Mouse (Mus musculus) intestine, embryonic 14.5 days (tissue): ENCODE measurements around the gene Nup62. TPM values are rescaled to one million over a fixed set of nuclear protein-coding genes. Genes with fewer than 3 reads are reported as not detected.

Source experiments
- ATAC-seq: fragments of 200-750 bp; cut with Nextera tagmentation; replicated peaks from 2 replicates; pipeline ENCODE4 v1.8.0; 2017; ENCODE audit warnings: low read depth, moderate number of reproducible peaks, moderate TSS enrichment, moderate library complexity; ENCODE audit not compliant: low FRiP score, low TSS enrichment
- DNase-seq: peaks from one replicate; pipeline ENCODE4 v3.0.0-alpha.2; 2018; ENCODE audit warnings: low spot score
- H3K27ac ChIP-seq: fragments of 300-500 bp; sonication (generic); 2 replicates; pipeline ENCODE4 v1.5.1; 2014; ENCODE audit warnings: low read depth, mild to moderate bottlenecking, control low read depth
- H3K27me3 ChIP-seq: fragments of 300-500 bp; sonication (generic); replicated peaks from 2 replicates; pipeline ENCODE4 v1.6.1; 2014; ENCODE audit warnings: low read length, control low read depth; ENCODE audit not compliant: control insufficient read depth, insufficient read depth
- H3K36me3 ChIP-seq: fragments of 300-500 bp; sonication (generic); 2 replicates; pipeline ENCODE4 v1.6.1; 2014; ENCODE audit warnings: low read length, control low read depth; ENCODE audit not compliant: control insufficient read depth, insufficient read depth
- H3K4me1 ChIP-seq: fragments of 300-500 bp; sonication (generic); replicated peaks from 2 replicates; pipeline ENCODE4 v1.6.1; 2014; ENCODE audit warnings: low read length, control low read depth, mixed read lengths; ENCODE audit not compliant: control insufficient read depth, insufficient read depth
- H3K4me2 ChIP-seq: fragments of 300-500 bp; sonication (generic); 2 replicates; pipeline ENCODE4 v1.6.1; 2014; ENCODE audit warnings: low read length
- H3K4me3 ChIP-seq: fragments of 300-500 bp; sonication (generic); 2 replicates; pipeline ENCODE4 v1.5.1; 2014; ENCODE audit warnings: low read depth, low read length, control low read depth, mixed read lengths
- H3K9ac ChIP-seq: fragments of 300-500 bp; sonication (generic); 2 replicates; pipeline ENCODE4 v1.6.1; 2014; ENCODE audit warnings: mild to moderate bottlenecking, low read length
- H3K9me3 ChIP-seq: fragments of 300-500 bp; sonication (generic); 2 replicates; pipeline ENCODE4 v1.6.1; 2016; ENCODE audit warnings: low read length, control low read depth; ENCODE audit not compliant: control insufficient read depth
- WGBS: fragments of 180-500 bp; shearing (Covaris S2); extraction: QIAGEN DNeasy Blood & Tissue Kit; methylation state at CpG from one replicate; pipeline ENCODE4 v1.1.7; 2014; 5-methylcytosine and 5-hydroxymethylcytosine counted together
- polyA plus RNA-seq: library from polyadenylated mRNA; unstranded; fragments of >200 nt; fragmentation: Nextera tagmentation; extraction: Ambion mirVana; gene quantifications from 2 replicates; pipeline ENCODE4 v1.2.1, GENCODE M21; 2014

Gene Nup62
- polyA plus RNA-seq, 1 experiment from 2014 or later: 65.8 TPM

DNA sequence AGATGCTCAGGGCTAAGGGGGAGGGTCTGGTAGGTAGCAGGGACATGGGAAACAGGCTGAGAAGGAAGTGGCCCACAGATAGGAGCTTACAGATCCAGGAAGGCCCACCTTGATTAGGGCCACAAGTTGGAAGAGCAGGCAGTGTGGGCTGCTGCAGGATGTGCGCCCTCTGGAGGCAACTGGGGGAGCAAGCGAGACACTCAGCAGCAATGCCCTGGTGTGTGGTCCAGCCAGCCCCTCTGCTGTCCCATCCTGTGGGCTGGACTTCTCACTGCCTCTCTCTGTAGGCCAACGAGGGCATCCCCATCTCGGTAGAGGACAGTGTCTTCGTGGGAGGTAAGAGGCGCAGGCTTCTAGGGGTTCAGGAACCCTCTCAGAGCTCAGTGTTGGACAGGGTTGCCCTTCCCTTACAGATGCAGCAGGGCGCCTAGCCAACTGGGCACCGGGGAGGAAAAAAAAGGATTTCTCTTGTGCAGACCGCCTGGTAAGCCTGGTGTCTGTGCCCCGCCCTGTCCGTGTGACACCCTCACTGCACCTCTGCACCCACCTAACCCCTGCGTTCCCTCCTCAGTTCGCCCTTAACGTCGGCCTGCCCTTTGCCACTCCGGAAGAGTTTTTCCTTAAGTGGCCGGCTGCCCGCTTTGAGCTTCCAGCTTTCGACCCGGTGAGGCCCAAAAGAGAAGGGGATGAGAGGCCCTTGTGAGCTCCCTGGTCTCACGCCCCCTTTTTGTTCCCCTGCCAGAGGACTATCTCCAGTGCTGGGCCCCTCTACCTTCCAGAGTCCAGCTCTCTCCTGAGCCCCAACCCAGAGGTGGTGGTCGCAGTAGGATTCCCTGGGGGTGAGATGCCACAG, 44.9 kb downstream of the Nup62 start:
- no peak overlapping the region for H3K4me3 ChIP-seq
- H3K9me3 ChIP-seq: no peaks in the 10 kb centered on the region
- H3K4me2 ChIP-seq: no peak overlapping the region
- peaks cover 45% of the 10 kb centered on the region for H3K36me3 ChIP-seq
- H3K4me1 ChIP-seq: peaks cover 38% of the 10 kb centered on the region
- H3K27me3 ChIP-seq: no peaks in the 10 kb centered on the region
- H3K9ac ChIP-seq: no peak overlapping the region
- H3K27ac ChIP-seq: peak overlapping the region; percentile 47; the same call in 1 of the 2 replicates
- ATAC-seq: peak; percentile 34; the same call in 1 of the 2 replicates
- peak; percentile 85 for DNase-seq
- WGBS: 61% methylated on average over 22 of the region's 22 CpGs

DNA sequence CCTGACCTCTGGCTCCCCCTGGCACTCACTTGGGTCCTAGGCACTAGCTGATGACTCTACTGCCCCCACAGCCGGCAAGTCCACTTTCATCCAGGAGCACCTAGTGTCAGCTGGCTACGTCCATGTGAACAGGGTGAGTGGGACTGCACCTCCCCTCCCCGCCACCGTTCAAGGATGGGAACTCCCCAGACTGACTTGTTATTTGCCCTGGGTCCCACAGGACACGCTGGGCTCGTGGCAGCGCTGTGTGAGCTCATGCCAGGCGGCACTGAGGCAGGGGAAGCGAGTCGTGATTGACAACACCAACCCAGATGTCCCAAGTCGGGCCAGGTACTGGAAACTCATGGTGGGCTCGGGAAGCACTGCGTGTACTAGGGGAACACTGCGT, 45.5 kb downstream of the Nup62 start:
- Histone ChIP-seq H3K4me2 (no peak overlapping the region), H3K9me3 (no peaks in the 10 kb centered on the region), H3K4me1 (peaks cover 42% of the 10 kb centered on the region), H3K36me3 (peaks cover 51% of the 10 kb centered on the region), H3K4me3 (no peak overlapping the region), H3K27ac (no peak overlapping the region), H3K27me3 (no peaks in the 10 kb centered on the region), H3K9ac (no peak overlapping the region)
- ATAC-seq (no peak), DNase-seq (no peak)
- 83% methylated on average over 14 of the region's 14 CpGs for WGBS

DNA sequence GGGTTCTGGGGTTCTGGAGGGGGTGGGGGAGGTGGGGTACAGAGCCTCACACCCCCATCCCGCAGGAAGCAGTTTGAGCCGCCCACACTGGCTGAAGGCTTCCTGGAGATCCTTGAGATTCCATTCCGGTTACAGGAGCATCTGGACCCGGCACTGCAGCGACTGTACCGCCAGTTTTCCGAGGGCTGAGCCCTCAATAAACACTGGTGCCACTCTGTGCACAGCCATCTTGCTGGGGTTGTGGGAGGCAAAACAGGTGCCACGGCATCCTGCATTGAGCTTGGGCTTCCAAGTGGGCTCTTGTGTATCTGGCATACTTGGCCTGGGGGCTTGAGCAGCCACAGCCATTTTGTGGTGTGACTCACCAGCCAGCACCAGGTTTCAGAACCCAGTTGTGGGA, 46.5 kb downstream of the Nup62 start:
- Histone ChIP-seq H3K27me3 (no peaks in the 10 kb centered on the region), H3K4me1 (peaks cover 47% of the 10 kb centered on the region), H3K36me3 (peaks cover 56% of the 10 kb centered on the region), H3K9me3 (no peaks in the 10 kb centered on the region), H3K4me2 (no peak overlapping the region), H3K4me3 (no peak overlapping the region), H3K27ac (no peak overlapping the region), H3K9ac (no peak overlapping the region)
- DNase-seq (no peak), ATAC-seq (no peak)
- 69% methylated on average over 8 of the region's 8 CpGs for WGBS

DNA sequence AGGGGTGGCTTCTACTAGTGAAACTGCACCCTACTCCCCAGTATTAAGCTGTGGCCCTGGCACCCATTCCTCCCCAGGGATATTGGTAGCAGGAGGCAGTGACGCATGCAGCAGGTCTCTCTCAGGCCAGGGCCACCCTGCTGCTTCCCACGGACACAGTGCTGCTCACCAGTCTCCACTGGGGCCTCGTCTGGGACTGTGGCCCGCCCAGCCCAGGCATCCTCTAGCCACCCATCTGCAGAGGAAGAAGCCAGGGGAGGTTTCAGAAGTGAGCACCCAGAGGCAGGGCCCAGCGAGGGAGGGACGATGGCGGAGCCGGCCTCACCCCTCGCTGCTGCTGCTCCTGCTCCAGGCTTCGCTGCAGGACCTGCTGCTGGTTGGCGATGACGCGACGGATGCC, 47.3 kb downstream of the Nup62 start:
- Histone ChIP-seq H3K4me3 (no peak overlapping the region), H3K27ac (no peak overlapping the region), H3K27me3 (no peaks in the 10 kb centered on the region), H3K36me3 (peaks cover 56% of the 10 kb centered on the region), H3K9ac (no peak overlapping the region), H3K9me3 (no peaks in the 10 kb centered on the region), H3K4me2 (no peak overlapping the region), H3K4me1 (peaks cover 47% of the 10 kb centered on the region)
- no peak for DNase-seq
- WGBS: 87% methylated on average over 14 of the region's 14 CpGs
- ATAC-seq: no peak

DNA sequence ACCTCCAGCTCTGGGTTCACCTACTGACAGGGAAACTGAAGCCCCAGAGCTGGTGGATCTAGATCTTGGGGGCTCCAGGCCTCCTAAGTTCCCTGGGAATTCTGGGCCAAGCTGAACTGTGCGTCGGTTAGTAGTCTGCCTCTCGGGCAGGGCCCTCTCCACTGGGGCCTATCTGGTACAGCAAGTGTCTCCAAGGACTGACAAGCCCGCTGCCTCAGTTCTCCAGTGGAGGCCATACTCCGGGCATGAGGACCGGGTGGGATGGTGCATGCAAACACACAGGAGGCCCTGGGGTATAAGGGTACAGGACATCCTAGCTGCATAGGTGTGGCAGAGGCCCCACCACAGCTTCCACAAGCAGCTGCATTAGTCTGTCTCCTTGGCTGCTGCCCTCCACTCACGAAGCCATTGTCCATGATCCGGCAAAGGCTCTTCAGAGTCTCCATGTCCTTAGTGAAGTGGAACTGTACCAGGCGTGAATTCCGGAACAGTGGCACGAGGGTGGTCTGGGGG, 48.1 kb downstream of the Nup62 start:
- Histone ChIP-seq H3K4me1 (peaks cover 49% of the 10 kb centered on the region), H3K36me3 (peaks cover 56% of the 10 kb centered on the region), H3K27me3 (no peaks in the 10 kb centered on the region), H3K4me2 (no peak overlapping the region), H3K4me3 (no peak overlapping the region), H3K9ac (no peak overlapping the region), H3K27ac (no peak overlapping the region), H3K9me3 (no peaks in the 10 kb centered on the region)
- no peak for DNase-seq
- 88% methylated on average over 11 of the region's 11 CpGs for WGBS
- ATAC-seq: no peak

DNA sequence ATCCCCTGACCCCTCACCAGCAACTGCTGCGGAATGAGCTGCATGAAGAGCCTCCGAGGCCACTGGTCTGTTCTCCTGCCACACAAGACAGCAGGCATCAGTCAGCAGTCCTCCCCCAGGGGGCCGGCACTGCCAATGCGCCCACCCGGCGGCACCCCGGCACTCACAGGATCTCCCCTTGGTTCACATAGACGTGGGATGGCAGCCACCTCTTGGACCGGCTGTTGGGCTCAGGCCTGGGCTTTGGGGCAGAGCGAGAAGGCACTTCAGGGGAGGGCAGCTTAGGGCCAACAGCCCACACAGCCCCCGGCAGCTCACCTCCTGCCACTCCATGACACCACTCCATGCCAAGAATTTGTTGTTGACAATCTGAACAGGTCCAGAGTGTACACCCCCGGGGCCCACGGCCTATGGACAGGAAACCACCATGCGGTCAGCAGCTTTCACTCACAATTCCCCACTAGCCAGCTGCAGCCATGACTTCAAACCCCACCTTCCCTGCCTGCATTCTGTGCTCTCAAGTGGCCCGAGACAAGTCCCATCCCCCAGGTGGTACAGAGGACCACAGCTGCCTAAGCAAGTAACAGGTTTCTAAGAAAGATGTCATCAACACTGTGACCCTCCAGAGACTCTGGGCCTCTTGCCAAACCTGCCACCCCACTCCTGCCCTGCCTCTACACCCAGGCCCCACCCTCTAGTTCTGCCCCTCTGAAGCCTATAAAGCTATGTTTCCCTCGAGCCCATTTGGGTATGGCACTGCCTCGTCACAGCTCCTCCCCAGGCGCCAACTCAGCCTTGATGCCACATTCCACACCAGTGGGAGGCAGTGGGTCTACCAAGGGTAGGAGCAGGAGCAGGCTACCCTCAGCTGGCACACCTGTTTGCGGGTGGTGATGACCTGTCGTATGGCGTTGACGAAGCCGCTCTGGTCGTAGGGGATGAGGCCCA, 49.0 kb downstream of the Nup62 start:
- peaks cover 49% of the 10 kb centered on the region for H3K4me1 ChIP-seq
- H3K9ac ChIP-seq: no peak overlapping the region
- no peak overlapping the region for H3K27ac ChIP-seq

DNA sequence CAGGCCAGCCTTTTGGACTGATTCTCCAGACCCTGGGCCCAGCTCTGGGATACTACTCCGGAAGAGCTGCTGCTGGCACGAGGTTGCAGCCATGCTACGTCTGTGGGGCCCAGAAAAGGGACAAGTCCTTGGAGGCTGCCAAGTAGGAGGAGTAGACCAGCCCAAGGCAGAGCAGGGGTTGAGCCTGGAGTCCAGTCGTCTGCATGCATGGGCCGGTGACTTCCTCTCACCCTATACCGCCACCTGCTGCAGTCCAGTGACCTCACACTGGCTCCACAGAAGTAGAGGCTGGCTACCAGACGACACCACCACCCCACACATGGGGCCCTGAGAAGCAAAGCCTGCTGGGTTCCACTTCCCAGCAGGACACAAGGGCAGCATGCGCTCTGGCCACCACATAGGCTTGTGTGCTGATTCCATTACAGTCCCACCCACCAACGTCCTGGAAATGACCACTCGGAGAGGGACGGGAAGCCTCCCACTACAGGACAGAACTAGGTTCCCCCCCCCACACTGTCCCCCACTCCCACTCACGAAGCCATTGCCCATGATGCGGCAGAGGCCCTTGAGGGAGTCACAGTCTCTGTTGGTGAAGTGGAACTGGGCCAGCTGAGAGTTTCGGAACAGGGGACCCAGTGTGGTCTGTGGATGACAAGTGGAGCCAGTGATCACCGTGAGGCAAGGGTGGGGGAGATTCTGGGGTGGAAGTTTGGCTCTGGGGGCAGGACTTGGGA, 50.6 kb downstream of the Nup62 start:
- WGBS: 45% methylated on average over 15 of the region's 15 CpGs
- Histone ChIP-seq H3K4me3 (peak overlapping the region; percentile 21; the same call in 1 of the 2 replicates), H3K27me3 (no peaks in the 10 kb centered on the region), H3K4me1 (peaks cover 41% of the 10 kb centered on the region), H3K36me3 (peaks cover 52% of the 10 kb centered on the region), H3K9me3 (no peaks in the 10 kb centered on the region), H3K9ac (peak overlapping the region; percentile 29; the same call in 1 of the 2 replicates), H3K27ac (peak overlapping the region; percentile 38; the same call in 1 of the 2 replicates), H3K4me2 (peak overlapping the region; percentile 79)
- ATAC-seq (no peak), DNase-seq (no peak)

More for the DNA sequence above, 49.0 kb downstream of the Nup62 start:
- no peak overlapping the region for H3K4me3 ChIP-seq
- ATAC-seq: no peak
- 82% methylated on average over 24 of the region's 24 CpGs for WGBS
- H3K36me3 ChIP-seq: peaks cover 56% of the 10 kb centered on the region
- no peak overlapping the region for H3K4me2 ChIP-seq
- H3K27me3 ChIP-seq: no peaks in the 10 kb centered on the region
- no peak for DNase-seq
- no peaks in the 10 kb centered on the region for H3K9me3 ChIP-seq
